Mouse (Mus musculus) thymus, adult 2 months (tissue): ENCODE results near the gene Kdm5c.

Source experiments
- CTCF ChIP-seq: fragments of 200-500 bp; IDR thresholded peaks from 2 replicates; pipeline ENCODE4 v1.5.1; 2012; ENCODE audit warnings: mild to moderate bottlenecking, control low read depth, low read length, moderate library complexity, borderline replicate concordance; ENCODE audit not compliant: control insufficient read depth, poor library complexity, insufficient read depth; ENCODE audit errors: extremely low read depth
- POLR2A ChIP-seq: fragments of 200-500 bp; IDR thresholded peaks from 2 replicates; pipeline ENCODE4 v1.6.1; 2012; ENCODE audit warnings: mild to moderate bottlenecking, low read length, control low read depth, moderate library complexity; ENCODE audit not compliant: control insufficient read depth, poor library complexity, insufficient read depth; ENCODE audit errors: extremely low read depth

DNA sequence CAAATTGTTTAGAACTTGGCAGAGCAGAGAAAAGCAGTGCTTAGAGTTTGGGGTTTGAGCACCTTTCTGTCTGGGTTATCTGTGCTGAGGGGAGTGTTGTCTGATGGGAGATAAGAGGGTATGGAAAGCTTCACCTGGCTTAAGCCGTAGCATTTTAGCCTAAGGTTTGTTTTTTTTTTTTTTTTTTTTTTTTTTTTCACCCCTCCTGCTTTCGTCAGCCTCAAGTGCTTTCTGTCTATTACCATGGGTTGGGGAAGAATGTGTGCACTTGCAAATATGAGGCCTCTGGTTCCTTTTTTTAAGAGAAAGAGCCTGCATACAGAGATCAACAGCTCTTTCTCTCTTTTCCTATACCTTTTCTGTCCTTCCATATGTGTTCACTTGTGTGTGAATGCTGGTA, 2.9 kb downstream of the Kdm5c start:
- no peak for TF ChIP-seq POLR2A
- TF ChIP-seq CTCF = no peak
